Mouse (Mus musculus) hindbrain, embryonic 10.5 days (tissue): ENCODE data around the gene Zbtb42. TPM values are rescaled to one million over a fixed set of nuclear protein-coding genes. Genes with fewer than 3 reads are reported as not detected.

Experiments
- DNase-seq: peaks from one replicate; pipeline ENCODE4 v3.0.0-alpha.2; 2017; ENCODE audit warnings: low spot score
- H3K27ac ChIP-seq: fragments of 300-500 bp; sonication (generic); 2 replicates; pipeline ENCODE4 v1.5.1; 2016; ENCODE audit warnings: mild to moderate bottlenecking, moderate library complexity
- H3K27me3 ChIP-seq: fragments of 300-500 bp; sonication (generic); 2 replicates; pipeline ENCODE4 v1.6.1; 2016; ENCODE audit warnings: mild to moderate bottlenecking; ENCODE audit not compliant: poor library complexity, insufficient read depth, severe bottlenecking
- H3K36me3 ChIP-seq: fragments of 300-500 bp; sonication (generic); 2 replicates; pipeline ENCODE4 v1.6.1; 2016; ENCODE audit warnings: mild to moderate bottlenecking, moderate library complexity
- H3K4me1 ChIP-seq: fragments of 300-500 bp; sonication (generic); replicated peaks from 2 replicates; pipeline ENCODE4 v1.6.1; 2016; ENCODE audit warnings: mild to moderate bottlenecking
- H3K4me3 ChIP-seq: fragments of 300-500 bp; sonication (generic); 2 replicates; pipeline ENCODE4 v1.5.1; 2016; ENCODE audit warnings: mild to moderate bottlenecking, moderate library complexity
- H3K9me3 ChIP-seq: fragments of 300-500 bp; sonication (generic); 2 replicates; pipeline ENCODE4 v1.6.1; 2016; ENCODE audit warnings: mild to moderate bottlenecking, moderate library complexity
- WGBS: fragments of 180-500 bp; shearing (Covaris S2); methylation state at CpG from one replicate; pipeline ENCODE4 v1.1.7; 2016; 5-methylcytosine and 5-hydroxymethylcytosine counted together
- polyA plus RNA-seq: library from polyadenylated mRNA; unstranded; fragments of >200 nt; fragmentation: Nextera tagmentation; extraction: Ambion mirVana; gene quantifications from 2 replicates; pipeline ENCODE4 v1.2.1, GENCODE M21; 2016

The Zbtb42 gene
- polyA plus RNA-seq, 1 experiment from 2014 or later, result 10.9 TPM

- H3K27ac ChIP-seq, result no peak overlapping the region
- peaks cover 29% of the 10 kb centered on the region for H3K4me1 ChIP-seq
- peak; percentile 81 for DNase-seq
- H3K9me3 ChIP-seq, result no peaks in the 10 kb centered on the region
- WGBS, result 78% methylated on average over 11 of the region's 11 CpGs
- H3K4me3 ChIP-seq, result no peak overlapping the region
- 0 out of 2 replicates have a peak, but pooled peaks cover 4% of the 10 kb centered on the region for H3K36me3 ChIP-seq
- H3K27me3 ChIP-seq, result peaks cover 49% of the 10 kb centered on the region
Measured at GRCm38 (mm10) chr12:112724077-112724805, 45.6 kb downstream of the Zbtb42 start.

- H3K4me3 ChIP-seq, result no peak overlapping the region
- DNase-seq, result no peak
- peaks cover 14% of the 10 kb centered on the region for H3K27me3 ChIP-seq
- WGBS, result 84% methylated on average over 8 of the region's 8 CpGs
- peaks cover 11% of the 10 kb centered on the region for H3K4me1 ChIP-seq
- peaks cover 13% of the 10 kb centered on the region; the same call in 1 of the 2 replicates for H3K36me3 ChIP-seq
- H3K9me3 ChIP-seq, result no peaks in the 10 kb centered on the region
- H3K27ac ChIP-seq, result no peak overlapping the region
Measured at GRCm38 (mm10) chr12:112727801-112728200, 49.2 kb downstream of the Zbtb42 start.

- Histone ChIP-seq H3K27ac (no peak overlapping the region), H3K27me3 (no peaks in the 10 kb centered on the region; the same call in 1 of the 2 replicates), H3K36me3 (peaks cover 41% of the 10 kb centered on the region), H3K4me1 (no peaks in the 10 kb centered on the region), H3K9me3 (no peaks in the 10 kb centered on the region), H3K4me3 (no peak overlapping the region)
- DNase-seq, result no peak
- 91% methylated on average over 14 of the region's 14 CpGs for WGBS
Measured at GRCm38 (mm10) chr12:112730808-112731207, 52.2 kb downstream of the Zbtb42 start.

Other genes starting within 250 kb of the Zbtb42 start
- not detected in 2 replicates for gene A530016L24Rik, start 189.4 kb upstream of the Zbtb42 start, polyA plus RNA-seq
- 2.9 and 7.2 TPM in 2 replicates for gene Tmem179, start 162.1 kb upstream of the Zbtb42 start, polyA plus RNA-seq
- gene Inf2, start 90.0 kb upstream of the Zbtb42 start, polyA plus RNA-seq, result 1.5 and 1.8 TPM in 2 replicates
- gene Adssl1, start 58.8 kb upstream of the Zbtb42 start, polyA plus RNA-seq, result 3.7 and 5.5 TPM in 2 replicates
- 281 and 334 TPM in 2 replicates for gene Siva1, start 34.1 kb upstream of the Zbtb42 start, polyA plus RNA-seq
- gene Akt1, start 3.9 kb upstream of the Zbtb42 start, polyA plus RNA-seq, result 50.9 and 56.8 TPM in 2 replicates
- gene Cep170b, start 41.6 kb downstream of the Zbtb42 start, polyA plus RNA-seq, result 6.7 and 8.7 TPM in 2 replicates
- gene Pld4, start 81.8 kb downstream of the Zbtb42 start, polyA plus RNA-seq, result 5.2 and 5.7 TPM in 2 replicates
- 0.16 and 0.37 TPM in 2 replicates for gene Ahnak2, start 123.8 kb downstream of the Zbtb42 start, polyA plus RNA-seq
- 15.5 and 17.2 TPM in 2 replicates for gene Clba1, start 130.1 kb downstream of the Zbtb42 start, polyA plus RNA-seq
- 176 and 179 TPM in 2 replicates for gene Cdca4, start 150.6 kb downstream of the Zbtb42 start, polyA plus RNA-seq
- 0.06 and 0.08 TPM in 2 replicates for gene Gpr132, start 189.4 kb downstream of the Zbtb42 start, polyA plus RNA-seq